13 mouse cellular contexts compared by ENCODE assay signal in the genomic region with DNA sequence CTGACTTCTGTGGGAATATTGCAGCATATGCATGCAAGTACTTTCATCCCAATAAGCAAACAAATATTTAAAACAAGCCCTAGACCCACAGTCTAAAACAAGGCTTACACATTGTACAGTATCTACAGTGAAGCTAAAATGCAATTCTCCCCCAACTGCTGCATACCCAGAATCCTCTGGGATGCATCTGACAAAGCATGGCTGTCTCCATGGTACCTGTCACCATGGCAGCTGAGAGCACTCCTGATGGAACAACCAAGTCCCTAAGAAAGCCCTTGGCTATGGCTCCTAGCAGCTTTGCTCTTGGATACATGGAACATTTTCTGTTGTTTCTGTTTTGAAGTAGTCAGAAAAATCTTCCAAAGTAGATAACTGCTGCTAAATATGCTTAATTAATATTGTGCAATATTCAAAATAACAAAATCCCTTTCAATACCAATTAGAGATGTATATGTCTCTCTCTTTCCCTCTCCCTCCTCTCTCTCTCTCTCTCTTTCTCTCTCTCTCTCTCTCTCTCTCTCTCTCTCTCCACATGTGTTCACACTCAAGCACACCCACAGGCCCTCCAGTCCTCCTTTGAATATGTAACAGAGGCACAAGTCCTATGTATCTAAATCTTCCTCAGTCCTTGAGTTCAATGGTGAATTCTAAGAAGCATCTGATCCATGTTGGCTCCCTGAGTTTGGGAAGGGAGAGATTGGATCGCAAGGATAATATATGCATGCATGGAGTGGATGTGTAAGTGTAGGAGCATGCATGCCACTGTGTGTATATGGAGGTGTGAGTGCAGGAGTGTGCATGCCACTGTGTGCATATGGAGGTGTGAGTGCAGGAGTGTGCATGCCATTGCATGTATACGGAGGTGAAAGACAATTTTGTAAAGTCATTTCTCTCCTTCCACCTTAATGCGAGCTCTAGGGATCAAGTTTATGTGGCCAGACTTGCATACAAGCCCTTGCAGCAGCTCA.
DNase-seq lines count a peak whose midpoint lies in the region; ATAC-seq lines count a peak whose summit lies in the region.
"Had no signal": no experiment of that assay in that cellular context is flagged by ENCODE, and none has a peak within 500 bp of the region (broad histone marks: within the 10 kb centered on the region; RNA-seq: fewer than 3 reads in every experiment).

No protein-coding gene starts in this region.

- H3K9ac ChIP-seq in neural tube, embryonic 11.5 days (ENCODE audit: low read length), result no peak overlapping the region
- peak overlapping the region; percentile 14; the same call in 1 of the 2 replicates for H3K9ac ChIP-seq in hindbrain, embryonic 13.5 days
- H3K9ac ChIP-seq: lung, embryonic 15.5 days had no signal

- no peak for ATAC-seq in neural tube, embryonic 11.5 days (ENCODE audit: insufficient read depth, low FRiP score, low TSS enrichment)
- ATAC-seq in hindbrain, embryonic 13.5 days (ENCODE audit: low FRiP score), result peak; percentile 93

- 87% methylated on average over 3 of the region's 3 CpGs for WGBS in neural tube, embryonic 11.5 days
- 88% methylated on average over 3 of the region's 3 CpGs for WGBS in hindbrain, embryonic 13.5 days
- 96% methylated on average over 3 of the region's 3 CpGs for WGBS in limb, embryonic 10.5 days

- peak; percentile 38 for DNase-seq in neural tube, embryonic 11.5 days (ENCODE audit: low spot score)
- no peak for DNase-seq in neural tube, embryonic 10.5 days (ENCODE audit: extremely low spot score, low spot score)
- peak; percentile 23 for DNase-seq in mesoderm, embryonic 11.5 days (ENCODE audit: low read depth, low spot score)
- DNase-seq in right cerebral cortex, postnatal 4 days, result peak; percentile 70
- DNase-seq in heart, postnatal 25 days (ENCODE audit: low spot score), result no peak
- DNase-seq in lung, postnatal 10 days, result no peak
- no peak for DNase-seq in limb, embryonic 10.5 days (ENCODE audit: low spot score)
- DNase-seq: adrenal gland, adult 8-10 months; kidney, postnatal 14 days; thymus, postnatal 36 days had no signal

- intact Hi-C loops in heart, postnatal 25 days (cut with DNase I), result no loop called here

- no peaks in the 10 kb centered on the region for H3K27me3 ChIP-seq in neural tube, embryonic 11.5 days (ENCODE audit: control insufficient read depth, insufficient read depth, low read length)
- no peaks in the 10 kb centered on the region for H3K27me3 ChIP-seq in hindbrain, embryonic 13.5 days
- H3K27me3 ChIP-seq in limb, embryonic 10.5 days (ENCODE audit: low read depth, poor library complexity, severe bottlenecking), result no peaks in the 10 kb centered on the region
- H3K27me3 ChIP-seq: lung, embryonic 15.5 days had no signal

- no peaks in the 10 kb centered on the region for H3K9me3 ChIP-seq in neural tube, embryonic 11.5 days (ENCODE audit: control insufficient read depth, low read length)
- H3K9me3 ChIP-seq in hindbrain, embryonic 13.5 days, result no peaks in the 10 kb centered on the region
- H3K9me3 ChIP-seq in limb, embryonic 10.5 days (replicated peaks), result no peaks in the 10 kb centered on the region
- H3K9me3 ChIP-seq: heart, embryonic 10.5 days; lung, embryonic 15.5 days had no signal

- H3K27ac ChIP-seq in neural tube, embryonic 11.5 days (ENCODE audit: low read depth, low read length), result no peak overlapping the region
- peak overlapping the region; percentile 86 for H3K27ac ChIP-seq in hindbrain, embryonic 13.5 days
- H3K27ac ChIP-seq in limb, embryonic 10.5 days, result no peak overlapping the region
- H3K27ac ChIP-seq: heart, embryonic 10.5 days; lung, embryonic 15.5 days had no signal

- no peaks in the 10 kb centered on the region for H3K4me1 ChIP-seq in neural tube, embryonic 11.5 days (ENCODE audit: control insufficient read depth, insufficient read depth, low read length)
- peaks cover 22% of the 10 kb centered on the region for H3K4me1 ChIP-seq in hindbrain, embryonic 13.5 days (replicated peaks)
- H3K4me1 ChIP-seq in limb, embryonic 10.5 days, result no peaks in the 10 kb centered on the region
- H3K4me1 ChIP-seq: lung, embryonic 15.5 days had no signal

- H3K4me2 ChIP-seq in neural tube, embryonic 11.5 days (ENCODE audit: low read depth), result no peak overlapping the region
- H3K4me2 ChIP-seq in hindbrain, embryonic 13.5 days, result no peak overlapping the region
- H3K4me2 ChIP-seq: lung, embryonic 15.5 days had no signal

- H3K36me3 ChIP-seq in neural tube, embryonic 11.5 days (ENCODE audit: control insufficient read depth, insufficient read depth, low read length), result no peaks in the 10 kb centered on the region
- H3K36me3 ChIP-seq in hindbrain, embryonic 13.5 days, result no peaks in the 10 kb centered on the region; the same call in 1 of the 2 replicates
- H3K36me3 ChIP-seq in limb, embryonic 10.5 days, result no peaks in the 10 kb centered on the region
- H3K36me3 ChIP-seq: heart, embryonic 10.5 days; lung, embryonic 15.5 days had no signal

- no peak overlapping the region for H3K4me3 ChIP-seq in neural tube, embryonic 11.5 days (ENCODE audit: low read depth, low read length)
- H3K4me3 ChIP-seq in hindbrain, embryonic 13.5 days, result no peak overlapping the region
- H3K4me3 ChIP-seq in limb, embryonic 10.5 days, result no peak overlapping the region
- H3K4me3 ChIP-seq: heart, embryonic 10.5 days; lung, embryonic 15.5 days had no signal

Comparison
In these comparisons a context has a peak if more than half of its experiments do, and no peak if none do; other contexts are left out.
1. DNase-seq: peak in neural tube, embryonic 11.5 days (single experiment), mesoderm, embryonic 11.5 days (single experiment) and right cerebral cortex, postnatal 4 days (single experiment); none in neural tube, embryonic 10.5 days (single experiment), heart, postnatal 25 days (single experiment), lung, postnatal 10 days (single experiment) and limb, embryonic 10.5 days (single experiment).